Mouse (Mus musculus) urinary bladder, postnatal 25 days (tissue): Measurements from ENCODE around the gene Ppp2r5e.
"Not testable (repeated sequence)": the region's sequence is repeated elsewhere in the genome, so short reads cannot be mapped to it uniquely, and the experiment has no call there.

Experiments used
- DNase-seq: peaks from one replicate; pipeline ENCODE4 v3.0.0; 2022; ENCODE audit warnings: low spot score

Gene Ppp2r5e

DNA sequence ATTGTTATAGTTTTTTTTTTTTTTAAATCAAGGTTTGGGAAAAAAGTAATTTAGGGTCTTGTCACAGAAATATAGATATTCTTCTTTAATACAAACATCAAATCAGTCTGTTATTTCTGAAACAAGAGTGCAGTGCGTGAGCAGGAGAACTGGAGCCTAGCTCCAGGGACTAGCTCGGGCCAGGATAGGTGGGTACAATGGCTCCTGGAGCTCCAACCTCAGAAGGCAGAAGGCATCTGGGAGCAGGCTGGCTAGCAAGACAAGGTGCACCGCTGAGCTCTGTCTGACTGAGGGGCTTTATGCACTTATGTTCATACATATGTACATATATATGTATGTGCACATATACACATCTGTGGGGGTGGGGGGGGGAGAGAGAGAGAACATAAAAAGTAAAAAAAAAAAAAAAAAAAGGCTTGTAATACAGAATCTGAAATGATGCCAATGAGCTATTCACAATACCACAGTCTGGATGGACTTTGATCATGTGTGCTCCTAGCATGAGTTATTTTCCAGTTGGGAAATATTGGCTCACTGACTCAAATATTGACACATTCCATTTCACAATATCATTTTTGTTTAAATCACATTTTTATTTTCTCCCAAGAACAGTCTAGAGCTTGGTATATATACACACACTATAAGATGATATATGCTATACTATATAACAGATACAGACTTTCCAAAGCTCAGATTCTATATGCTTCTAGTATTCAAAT, 109.3 kb downstream of the Ppp2r5e start:
- no peak for DNase-seq

GRCm38 (mm10) chr12:75482781-75483180, 113.3 kb downstream of the Ppp2r5e start:
- DNase-seq: no peak

DNA sequence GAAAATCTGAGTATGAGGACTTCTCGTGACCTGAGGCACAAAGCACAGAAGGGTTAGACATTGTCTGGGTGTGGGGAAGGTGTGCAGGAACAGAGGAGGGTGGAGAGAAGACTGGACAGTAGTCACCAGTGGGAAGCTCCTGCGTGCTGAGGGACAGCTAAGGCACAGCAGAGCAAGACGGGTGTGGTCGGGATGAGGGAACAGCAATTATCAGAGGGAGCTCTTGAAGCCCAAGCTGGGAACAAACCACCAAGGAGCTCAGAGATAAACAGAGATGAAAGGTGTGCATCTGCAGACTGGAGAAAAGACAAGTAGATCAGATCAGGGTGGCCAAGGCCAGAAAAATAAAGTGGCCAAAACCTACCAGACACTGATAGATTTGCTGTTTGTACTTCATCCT, 114.0 kb downstream of the Ppp2r5e start:
- DNase-seq: no peak

DNA sequence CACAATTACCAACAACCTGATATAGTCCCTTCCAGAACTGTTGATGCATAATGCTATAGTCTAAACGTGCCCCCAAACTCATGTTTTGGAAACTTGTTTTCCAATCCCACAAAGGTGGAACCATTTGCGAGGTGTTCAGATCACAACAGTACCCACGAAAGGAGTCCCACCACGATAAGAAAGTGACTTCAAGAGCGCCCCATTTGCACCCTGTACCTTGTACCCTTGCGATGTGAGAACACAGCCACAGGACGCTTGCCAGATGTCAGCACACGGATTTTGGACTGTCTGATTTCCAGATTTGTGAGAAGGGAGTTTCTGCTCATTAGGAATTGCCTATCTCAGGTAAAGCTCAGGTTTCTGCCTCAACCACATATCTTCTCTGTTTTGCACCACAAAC, 116.0 kb downstream of the Ppp2r5e start:
- no peak for DNase-seq

- no peak for DNase-seq
These were observed 116.6 kb downstream of the Ppp2r5e start for GRCm38 (mm10) chr12:75479375-75479898.

GRCm38 (mm10) chr12:75478596-75478995, 117.4 kb downstream of the Ppp2r5e start:
- no peak for DNase-seq

- no peak for DNase-seq
These were observed 117.9 kb downstream of the Ppp2r5e start for GRCm38 (mm10) chr12:75478117-75478516.

DNA sequence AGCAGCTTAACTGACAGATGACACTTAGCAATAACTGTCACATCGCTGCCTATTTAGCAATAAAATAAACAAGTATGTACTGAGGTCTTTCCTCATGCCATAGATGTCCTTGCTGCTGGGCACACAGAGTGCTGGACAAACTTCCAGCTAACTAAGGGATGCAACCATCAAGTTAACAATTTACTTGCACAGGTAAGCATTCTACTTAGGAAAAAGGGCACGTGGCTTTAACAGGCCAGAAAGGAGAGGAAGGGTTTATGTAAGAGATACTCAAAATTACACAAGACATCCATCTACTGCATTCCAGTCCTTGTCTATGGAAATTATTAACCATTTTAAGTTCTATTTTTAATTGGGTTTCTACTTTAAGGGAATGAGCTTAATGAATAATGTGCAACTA, 123.0 kb downstream of the Ppp2r5e start:
- DNase-seq: no peak

DNA sequence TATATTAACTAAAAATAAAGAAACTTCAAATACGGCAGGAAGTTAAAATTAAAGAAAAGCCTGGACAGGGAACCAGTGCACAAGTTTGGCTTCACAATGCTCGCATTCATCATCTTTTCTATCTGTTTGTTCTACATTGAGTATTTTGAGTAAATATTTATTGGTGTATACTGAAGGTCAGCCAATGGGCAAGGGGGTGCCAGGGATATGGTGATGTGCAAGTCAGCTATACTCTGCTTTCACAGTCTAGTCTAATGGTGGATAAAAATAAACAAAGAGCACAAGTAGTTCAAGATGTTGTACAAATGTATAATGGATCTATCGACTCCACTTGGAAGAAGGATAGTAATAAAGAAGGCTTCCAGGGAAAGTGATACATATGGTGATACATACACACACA, 123.9 kb downstream of the Ppp2r5e start:
- no peak for DNase-seq

GRCm38 (mm10) chr12:75467814-75468213, 128.2 kb downstream of the Ppp2r5e start:
- DNase-seq: no peak

- DNase-seq: no peak
These were observed 128.9 kb downstream of the Ppp2r5e start for GRCm38 (mm10) chr12:75467127-75467526.

DNA sequence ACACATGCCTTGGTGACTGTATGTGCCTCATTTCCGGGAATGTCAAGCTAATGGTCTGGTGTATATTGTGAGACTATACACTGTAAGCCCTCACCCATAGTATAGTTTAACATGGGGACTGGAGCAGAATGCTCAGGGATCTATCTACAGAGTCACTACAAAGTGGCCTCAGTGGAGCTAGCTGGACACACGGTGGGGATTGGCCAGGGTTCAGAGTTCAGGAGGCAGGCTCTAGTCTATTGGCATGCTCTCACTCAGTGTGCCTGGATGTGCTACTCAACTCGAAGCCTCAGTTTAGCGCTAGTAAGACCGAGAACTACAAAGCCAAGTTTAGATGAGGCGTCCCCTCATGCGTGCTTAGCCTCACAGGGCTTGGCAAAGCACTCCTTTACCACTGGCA, 129.8 kb downstream of the Ppp2r5e start:
- DNase-seq: no peak

- peak; percentile 25 for DNase-seq
These were observed 131.9 kb downstream of the Ppp2r5e start for GRCm38 (mm10) chr12:75464016-75464769.

GRCm38 (mm10) chr12:75460561-75460960, 135.5 kb downstream of the Ppp2r5e start:
- no peak for DNase-seq

DNA sequence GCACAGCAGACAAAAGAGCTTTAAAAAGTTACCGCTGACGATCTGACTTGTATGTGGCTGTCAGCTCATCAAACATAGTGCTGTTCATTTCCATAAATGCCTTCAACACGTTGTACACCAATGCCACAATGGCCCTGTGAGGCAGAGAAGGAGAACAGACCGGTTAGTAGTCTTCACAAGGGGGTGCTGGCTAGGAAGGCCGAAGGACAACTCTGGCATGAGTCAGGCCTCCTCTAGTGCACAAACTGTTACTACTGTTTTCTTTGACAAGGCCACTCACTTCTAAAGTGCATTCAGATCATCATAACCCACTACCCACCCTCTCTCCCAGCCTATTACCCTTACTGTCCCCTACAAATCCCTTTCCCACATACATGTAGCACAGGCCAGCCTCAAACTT, 136.4 kb downstream of the Ppp2r5e start:
- DNase-seq: no peak

DNA sequence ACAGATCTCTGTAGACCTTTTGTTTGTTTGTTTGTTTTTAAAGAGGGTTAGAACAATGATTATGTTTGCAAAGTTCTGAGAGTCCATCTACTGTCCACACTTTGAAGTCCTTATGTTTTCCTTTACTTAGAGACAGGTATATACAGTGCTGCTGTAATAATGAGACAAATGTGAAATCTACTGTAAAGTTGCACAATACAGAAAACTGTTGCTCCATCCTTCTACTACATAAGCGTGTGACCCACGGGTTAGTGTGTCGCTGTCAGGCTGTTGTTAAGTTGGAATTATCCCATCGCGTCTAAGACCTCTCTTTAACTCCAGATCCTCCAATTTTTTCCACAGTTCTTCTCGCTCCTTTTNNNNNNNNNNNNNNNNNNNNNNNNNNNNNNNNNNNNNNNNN, 142.6 kb downstream of the Ppp2r5e start:
- no peak for DNase-seq

- no peak for DNase-seq
These were observed 143.0 kb downstream of the Ppp2r5e start for GRCm38 (mm10) chr12:75453027-75453426.

- no peak for DNase-seq
These were observed 145.5 kb downstream of the Ppp2r5e start for GRCm38 (mm10) chr12:75450592-75450991.

GRCm38 (mm10) chr12:75450011-75450410, 146.0 kb downstream of the Ppp2r5e start:
- no peak for DNase-seq

GRCm38 (mm10) chr12:75449475-75449966, 146.5 kb downstream of the Ppp2r5e start:
- no peak for DNase-seq

- no peak for DNase-seq
These were observed 147.1 kb downstream of the Ppp2r5e start for GRCm38 (mm10) chr12:75448921-75449320.

GRCm38 (mm10) chr12:75446245-75446644, 149.8 kb downstream of the Ppp2r5e start:
- no peak for DNase-seq

GRCm38 (mm10) chr12:75432400-75432799, 163.6 kb downstream of the Ppp2r5e start:
- not testable (repeated sequence) for DNase-seq
